Mouse (Mus musculus): ENCODE measurements around the gene Heatr5a.

DNA sequence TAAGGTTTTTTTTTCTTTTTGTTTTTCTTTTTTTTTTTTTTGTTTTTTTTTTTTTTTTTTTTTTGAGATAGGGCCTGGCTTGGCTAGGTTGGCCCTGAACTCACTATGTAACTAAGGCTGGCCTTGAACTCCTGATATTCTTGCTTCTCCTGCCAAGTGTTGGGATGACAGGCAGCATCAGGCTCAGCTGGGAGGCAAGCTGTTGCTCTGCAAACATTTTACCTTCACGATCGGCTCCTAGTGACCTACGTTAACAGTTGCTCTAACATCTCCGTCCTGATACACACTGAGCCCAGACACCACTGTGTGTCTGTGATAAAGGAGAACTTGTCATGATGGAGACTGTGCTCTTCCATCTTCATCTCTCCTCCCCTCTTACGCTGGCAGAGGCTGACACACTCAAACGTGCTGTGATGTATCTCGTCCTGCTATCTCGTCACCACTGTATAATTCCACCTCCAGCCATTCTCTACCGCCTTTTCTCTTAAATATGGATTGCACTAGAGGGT is 87.8 kb downstream of the Heatr5a start:
- TF ChIP-seq POLR2A (IDR thresholded peaks at IDR 0.05; ENCODE audit: borderline replicate concordance, extremely low read depth, insufficient read depth, insufficient read length, poor library complexity, severe bottlenecking), result no peak
- TF ChIP-seq CTCF (IDR thresholded peaks at IDR 0.05; ENCODE audit: borderline replicate concordance, extremely low read depth, insufficient read depth, insufficient read length), result no peak
